Mouse (Mus musculus): ENCODE measurements around the gene Irf1.
A peak's percentile ranks its signal among the peaks of the same experiment; 100 is the strongest.

- TF ChIP-seq POLR2A (IDR thresholded peaks at IDR 0.05; ENCODE audit: extremely low read depth, insufficient read depth, low read length) (no peak), CTCF (IDR thresholded peaks at IDR 0.05; ENCODE audit: extremely low read depth, insufficient read depth, low read length) (peak; percentile 19; the same call in 1 of the 2 replicates)
Measured at GRCm38 (mm10) chr11:53742353-53742752, 27.5 kb upstream of the Irf1 start.

All from cortical plate, adult 2 months (tissue).